Mouse (Mus musculus): ENCODE data around the gene Ptgir. TPM values are rescaled to one million over a fixed set of nuclear protein-coding genes. Genes with fewer than 3 reads are reported as not detected.
A peak's percentile ranks its signal among the peaks of the same experiment; 100 is the strongest.

The Ptgir gene
- polyA plus RNA-seq, 1 experiment = 1.7 TPM

- H3K36me3 ChIP-seq (ENCODE audit: control insufficient read depth, insufficient read depth, low read length) = no peaks in the 10 kb centered on the region
- no peak overlapping the region for H3K27ac ChIP-seq (ENCODE audit: insufficient read depth, low read depth, low read length)
- TF ChIP-seq POLR2A (IDR thresholded peaks at IDR 0.05; ENCODE audit: low read depth, low read length) (no peak), CTCF (IDR thresholded peaks at IDR 0.05; ENCODE audit: extremely low read depth, insufficient read length, insufficient replicate concordance, low read depth, low read length) (no peak)
- peaks cover 8% of the 10 kb centered on the region; the same call in 1 of the 2 replicates for H3K4me1 ChIP-seq (ENCODE audit: control insufficient read depth, insufficient read depth, insufficient read length, low read length)
- H3K4me3 ChIP-seq (ENCODE audit: low read depth, low read length) = no peak overlapping the region
- peaks cover 12% of the 10 kb centered on the region for H3K27me3 ChIP-seq (ENCODE audit: control insufficient read depth, insufficient read depth, low read length)
- WGBS = 55% methylated on average over 7 of the region's 7 CpGs
Measured at GRCm38 (mm10) chr7:16940292-16940691, 34.0 kb downstream of the Ptgir start.

- H3K27ac ChIP-seq (ENCODE audit: insufficient read depth, low read depth, low read length) = no peak overlapping the region
- no peak for TF ChIP-seq CTCF (IDR thresholded peaks at IDR 0.05; ENCODE audit: extremely low read depth, insufficient read length, insufficient replicate concordance, low read depth, low read length)
- TF ChIP-seq POLR2A (IDR thresholded peaks at IDR 0.05; ENCODE audit: low read depth, low read length) = no peak
- H3K36me3 ChIP-seq (ENCODE audit: control insufficient read depth, insufficient read depth, low read length) = no peaks in the 10 kb centered on the region
- H3K4me3 ChIP-seq (ENCODE audit: low read depth, low read length) = no peak overlapping the region
- H3K27me3 ChIP-seq (ENCODE audit: control insufficient read depth, insufficient read depth, low read length) = peaks cover 31% of the 10 kb centered on the region
- 52% methylated on average over 4 of the region's 4 CpGs for WGBS
- H3K4me1 ChIP-seq (ENCODE audit: control insufficient read depth, insufficient read depth, insufficient read length, low read length) = peaks cover 8% of the 10 kb centered on the region; the same call in 1 of the 2 replicates
Measured at GRCm38 (mm10) chr7:16942861-16943260, 36.6 kb downstream of the Ptgir start.

DNA sequence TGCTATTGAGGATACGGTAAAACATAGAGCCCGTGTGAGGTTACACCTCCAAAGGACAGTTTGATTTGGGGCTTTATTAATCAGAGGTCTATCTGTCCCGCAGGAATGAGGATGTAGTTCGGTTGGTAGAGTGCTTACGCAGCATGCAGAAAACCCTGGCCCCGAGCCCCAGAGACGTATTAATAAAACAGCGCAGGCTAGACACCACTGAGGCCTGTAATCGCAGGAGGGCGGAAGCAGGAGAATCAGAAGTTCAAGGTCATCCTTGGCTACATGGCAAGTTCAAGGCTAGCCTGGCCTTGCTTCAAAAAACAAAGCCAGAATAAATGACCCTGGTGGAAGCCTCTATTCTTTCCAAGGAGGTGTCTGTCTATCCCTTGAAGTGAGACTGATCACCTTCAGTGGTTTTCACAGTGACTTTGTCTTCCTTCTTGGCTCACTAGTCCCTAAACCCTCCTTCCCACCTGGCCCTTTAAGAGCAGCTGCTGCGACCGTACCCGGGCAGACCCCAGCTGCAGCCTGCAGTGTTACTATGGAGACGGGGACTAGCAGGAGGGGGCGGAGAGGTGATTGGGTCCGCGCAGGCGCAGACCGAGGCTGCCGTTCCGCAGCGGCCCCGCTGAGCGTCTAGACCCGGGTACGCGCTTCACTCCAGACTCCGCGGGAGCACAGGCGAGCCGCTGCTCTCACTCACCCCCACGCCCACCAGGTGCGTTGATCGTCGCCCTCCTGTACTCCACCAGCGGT is 37.9 kb downstream of the Ptgir start, which contains the start of gene Pnmal2:
Gene Pnmal2, plus strand, starts transcription at position 622 of the 747 bp plus-strand sequence.
- peaks cover 37% of the 10 kb centered on the region for H3K27me3 ChIP-seq (ENCODE audit: control insufficient read depth, insufficient read depth, low read length)
- no peak within 1 kb of the TSS for H3K27ac ChIP-seq (ENCODE audit: insufficient read depth, low read depth, low read length)
- peak within 1 kb of the TSS; percentile 57 for H3K4me3 ChIP-seq (ENCODE audit: low read depth, low read length)
- WGBS = 23% methylated on average over 36 of the region's 36 CpGs
- peaks cover 8% of the 10 kb centered on the region; the same call in 1 of the 2 replicates for H3K4me1 ChIP-seq (ENCODE audit: control insufficient read depth, insufficient read depth, insufficient read length, low read length)
- TF ChIP-seq POLR2A (IDR thresholded peaks at IDR 0.05; ENCODE audit: low read depth, low read length) (no peak), CTCF (IDR thresholded peaks at IDR 0.05; ENCODE audit: extremely low read depth, insufficient read length, insufficient replicate concordance, low read depth, low read length) (no peak)
- no peaks in the 10 kb centered on the region for H3K36me3 ChIP-seq (ENCODE audit: control insufficient read depth, insufficient read depth, low read length)

- H3K36me3 ChIP-seq (ENCODE audit: control insufficient read depth, insufficient read depth, low read length) = no peaks in the 10 kb centered on the region
- peaks cover 37% of the 10 kb centered on the region for H3K27me3 ChIP-seq (ENCODE audit: control insufficient read depth, insufficient read depth, low read length)
- H3K4me3 ChIP-seq (ENCODE audit: low read depth, low read length) = peak overlapping the region; percentile 57
- H3K27ac ChIP-seq (ENCODE audit: insufficient read depth, low read depth, low read length) = no peak overlapping the region
- WGBS = 8% methylated on average over 22 of the region's 22 CpGs
- H3K4me1 ChIP-seq (ENCODE audit: control insufficient read depth, insufficient read depth, insufficient read length, low read length) = peaks cover 8% of the 10 kb centered on the region
- TF ChIP-seq CTCF (IDR thresholded peaks at IDR 0.05; ENCODE audit: extremely low read depth, insufficient read length, insufficient replicate concordance, low read depth, low read length) (no peak), POLR2A (IDR thresholded peaks at IDR 0.05; ENCODE audit: low read depth, low read length) (no peak)
Measured at GRCm38 (mm10) chr7:16944808-16945315, 38.6 kb downstream of the Ptgir start.

- TF ChIP-seq CTCF (IDR thresholded peaks at IDR 0.05; ENCODE audit: extremely low read depth, insufficient read length, insufficient replicate concordance, low read depth, low read length) = no peak
- TF ChIP-seq POLR2A (IDR thresholded peaks at IDR 0.05; ENCODE audit: low read depth, low read length) = no peak
- Histone ChIP-seq H3K4me1 (ENCODE audit: control insufficient read depth, insufficient read depth, insufficient read length, low read length) (peaks cover 8% of the 10 kb centered on the region), H3K27me3 (ENCODE audit: control insufficient read depth, insufficient read depth, low read length) (peaks cover 37% of the 10 kb centered on the region), H3K36me3 (ENCODE audit: control insufficient read depth, insufficient read depth, low read length) (no peaks in the 10 kb centered on the region), H3K4me3 (ENCODE audit: low read depth, low read length) (no peak overlapping the region; the same call in 1 of the 2 replicates), H3K27ac (ENCODE audit: insufficient read depth, low read depth, low read length) (no peak overlapping the region)
- 39% methylated on average over 17 of the region's 17 CpGs for WGBS
Measured at GRCm38 (mm10) chr7:16945419-16945818, 39.1 kb downstream of the Ptgir start.

GRCm38 (mm10) chr7:16946441-16947348 is 40.4 kb downstream of the Ptgir start:
- H3K4me3 ChIP-seq (ENCODE audit: low read depth, low read length) = peak overlapping the region; percentile 29
- H3K27ac ChIP-seq (ENCODE audit: insufficient read depth, low read depth, low read length) = no peak overlapping the region
- peaks cover 37% of the 10 kb centered on the region for H3K27me3 ChIP-seq (ENCODE audit: control insufficient read depth, insufficient read depth, low read length)
- peaks cover 8% of the 10 kb centered on the region for H3K4me1 ChIP-seq (ENCODE audit: control insufficient read depth, insufficient read depth, insufficient read length, low read length)
- no peaks in the 10 kb centered on the region for H3K36me3 ChIP-seq (ENCODE audit: control insufficient read depth, insufficient read depth, low read length)
- TF ChIP-seq CTCF (IDR thresholded peaks at IDR 0.05; ENCODE audit: extremely low read depth, insufficient read length, insufficient replicate concordance, low read depth, low read length) (no peak), POLR2A (IDR thresholded peaks at IDR 0.05; ENCODE audit: low read depth, low read length) (no peak)
- WGBS = 13% methylated on average over 53 of the region's 53 CpGs
